1 mouse cellular context compared by ENCODE assay signal in the genomic region with DNA sequence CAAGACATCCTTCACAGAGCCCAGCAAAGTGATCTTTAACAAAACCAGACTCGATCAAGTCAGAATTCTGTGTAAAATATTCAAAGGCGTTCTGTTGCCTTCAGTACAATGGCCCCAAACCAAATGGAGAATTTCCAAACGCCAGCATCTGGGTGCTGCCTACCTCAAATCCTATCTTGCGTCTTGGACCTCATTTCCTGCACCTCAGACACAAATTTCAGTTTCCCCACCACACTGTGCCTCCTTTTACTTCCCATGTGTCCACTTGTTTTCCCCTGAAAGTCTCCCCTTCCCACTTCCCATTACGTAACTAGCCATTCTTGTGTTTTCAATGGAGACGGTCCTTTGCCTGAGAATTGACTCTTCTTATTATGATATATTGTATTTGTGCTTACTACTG.
A peak's percentile ranks its signal among the peaks of the same experiment; 100 is the strongest.
TF ChIP-seq lines count a peak whose summit lies in the region.

No protein-coding gene starts in this region.

TF ChIP-seq in CH12.LX, 34 proteins besides CTCF, POLR2A, EP300 and RAD21 (continued from another document):
- no peak for TF ChIP-seq JUN (IDR thresholded peaks at IDR 0.05; ENCODE audit: insufficient read depth, low read depth, low read length)
- TF ChIP-seq NRF1 (IDR thresholded peaks at IDR 0.05; ENCODE audit: low read depth, low read length), result 0 out of 2 replicates have a peak, but pooled peaks have one; percentile 14
- no peak for TF ChIP-seq MYC (IDR thresholded peaks at IDR 0.05; ENCODE audit: low read depth, low read length)
